Mouse (Mus musculus): Measurements from ENCODE around the gene Dohh. TPM values are rescaled to one million over a fixed set of nuclear protein-coding genes. Genes with fewer than 3 reads are reported as not detected.

Dohh gene
- polyA plus RNA-seq, 1 experiment: 34.1 TPM

GRCm38 (mm10) chr10:81417227-81418215, 33.3 kb downstream of the Dohh start:
- no peaks in the 10 kb centered on the region for H3K9me3 ChIP-seq (ENCODE audit: control insufficient read depth, low read length)
- H3K4me1 ChIP-seq (ENCODE audit: control insufficient read depth): peaks cover 17% of the 10 kb centered on the region
- H3K27me3 ChIP-seq (ENCODE audit: control insufficient read depth): peaks cover 24% of the 10 kb centered on the region
- H3K4me3 ChIP-seq (replicated peaks): no peak overlapping the region
- H3K36me3 ChIP-seq (ENCODE audit: control insufficient read depth): no peaks in the 10 kb centered on the region; the same call in 1 of the 2 replicates
- TF ChIP-seq GATA1 (IDR thresholded peaks at IDR 0.05; ENCODE audit: low read length) (no peak), TAL1 (IDR thresholded peaks at IDR 0.05; ENCODE audit: low read length) (no peak)

- Histone ChIP-seq H3K27me3 (ENCODE audit: control insufficient read depth) (peaks cover 28% of the 10 kb centered on the region), H3K9me3 (ENCODE audit: control insufficient read depth, low read length) (no peaks in the 10 kb centered on the region), H3K36me3 (ENCODE audit: control insufficient read depth) (no peaks in the 10 kb centered on the region; the same call in 1 of the 2 replicates), H3K4me1 (ENCODE audit: control insufficient read depth) (peaks cover 15% of the 10 kb centered on the region), H3K4me3 (replicated peaks) (no peak overlapping the region)
- no peak for TF ChIP-seq TAL1 (IDR thresholded peaks at IDR 0.05; ENCODE audit: low read length)
- TF ChIP-seq GATA1 (IDR thresholded peaks at IDR 0.05; ENCODE audit: low read length): no peak
These were observed 34.2 kb downstream of the Dohh start for GRCm38 (mm10) chr10:81418216-81419070.

- Histone ChIP-seq H3K36me3 (ENCODE audit: control insufficient read depth) (no peaks in the 10 kb centered on the region; the same call in 1 of the 2 replicates), H3K4me1 (ENCODE audit: control insufficient read depth) (peaks cover 11% of the 10 kb centered on the region), H3K27me3 (ENCODE audit: control insufficient read depth) (peaks cover 35% of the 10 kb centered on the region)
These were observed 35.1 kb downstream of the Dohh start for GRCm38 (mm10) chr10:81419111-81419928.

GRCm38 (mm10) chr10:81420191-81420767, 36.1 kb downstream of the Dohh start:
- no peaks in the 10 kb centered on the region; the same call in 1 of the 2 replicates for H3K36me3 ChIP-seq (ENCODE audit: control insufficient read depth)
- H3K9me3 ChIP-seq (ENCODE audit: control insufficient read depth, low read length): no peaks in the 10 kb centered on the region
- no peak overlapping the region for H3K4me3 ChIP-seq (replicated peaks)
- no peak for TF ChIP-seq GATA1 (IDR thresholded peaks at IDR 0.05; ENCODE audit: low read length)
- no peak for TF ChIP-seq TAL1 (IDR thresholded peaks at IDR 0.05; ENCODE audit: low read length)
- H3K4me1 ChIP-seq (ENCODE audit: control insufficient read depth): peaks cover 11% of the 10 kb centered on the region
- H3K27me3 ChIP-seq (ENCODE audit: control insufficient read depth): peaks cover 45% of the 10 kb centered on the region

More at GRCm38 (mm10) chr10:81419111-81419928, 35.1 kb downstream of the Dohh start:
- H3K4me3 ChIP-seq (replicated peaks): no peak overlapping the region
- TF ChIP-seq TAL1 (IDR thresholded peaks at IDR 0.05; ENCODE audit: low read length) (no peak), GATA1 (IDR thresholded peaks at IDR 0.05; ENCODE audit: low read length) (no peak)
- H3K9me3 ChIP-seq (ENCODE audit: control insufficient read depth, low read length): no peaks in the 10 kb centered on the region

GRCm38 (mm10) chr10:81421041-81421796, 37.0 kb downstream of the Dohh start:
- Histone ChIP-seq H3K9me3 (ENCODE audit: control insufficient read depth, low read length) (no peaks in the 10 kb centered on the region), H3K4me1 (ENCODE audit: control insufficient read depth) (peaks cover 11% of the 10 kb centered on the region), H3K27me3 (ENCODE audit: control insufficient read depth) (peaks cover 54% of the 10 kb centered on the region), H3K36me3 (ENCODE audit: control insufficient read depth) (no peaks in the 10 kb centered on the region; the same call in 1 of the 2 replicates), H3K4me3 (replicated peaks) (no peak overlapping the region)
- TF ChIP-seq GATA1 (IDR thresholded peaks at IDR 0.05; ENCODE audit: low read length): no peak
- TF ChIP-seq TAL1 (IDR thresholded peaks at IDR 0.05; ENCODE audit: low read length): no peak

- Histone ChIP-seq H3K27me3 (ENCODE audit: control insufficient read depth) (peaks cover 55% of the 10 kb centered on the region), H3K4me3 (replicated peaks) (no peak overlapping the region), H3K4me1 (ENCODE audit: control insufficient read depth) (peaks cover 8% of the 10 kb centered on the region), H3K36me3 (ENCODE audit: control insufficient read depth) (no peaks in the 10 kb centered on the region; the same call in 1 of the 2 replicates), H3K9me3 (ENCODE audit: control insufficient read depth, low read length) (no peaks in the 10 kb centered on the region)
- TF ChIP-seq GATA1 (IDR thresholded peaks at IDR 0.05; ENCODE audit: low read length) (no peak), TAL1 (IDR thresholded peaks at IDR 0.05; ENCODE audit: low read length) (no peak)
These were observed 37.5 kb downstream of the Dohh start for GRCm38 (mm10) chr10:81421797-81422100.

- Histone ChIP-seq H3K4me3 (replicated peaks) (no peak overlapping the region), H3K36me3 (ENCODE audit: control insufficient read depth) (no peaks in the 10 kb centered on the region; the same call in 1 of the 2 replicates), H3K9me3 (ENCODE audit: control insufficient read depth, low read length) (no peaks in the 10 kb centered on the region), H3K27me3 (ENCODE audit: control insufficient read depth) (peaks cover 56% of the 10 kb centered on the region), H3K4me1 (ENCODE audit: control insufficient read depth) (peaks cover 11% of the 10 kb centered on the region)
- TF ChIP-seq GATA1 (IDR thresholded peaks at IDR 0.05; ENCODE audit: low read length) (no peak), TAL1 (IDR thresholded peaks at IDR 0.05; ENCODE audit: low read length) (no peak)
These were observed 38.0 kb downstream of the Dohh start for GRCm38 (mm10) chr10:81422191-81422590.
